Mouse (Mus musculus): ENCODE data around the gene Aqp11. TPM values are rescaled to one million over a fixed set of nuclear protein-coding genes. Genes with fewer than 3 reads are reported as not detected.

Aqp11 gene
- polyA plus RNA-seq, 1 experiment from 2014 or later: 20.7 TPM

- peak; percentile 96 for ATAC-seq (ENCODE audit: insufficient read depth, low FRiP score)
- no peaks in the 10 kb centered on the region for H3K27me3 ChIP-seq (ENCODE audit: control insufficient read depth, insufficient read depth, low read length)
- peaks cover 4% of the 10 kb centered on the region; the same call in 1 of the 2 replicates for H3K4me1 ChIP-seq (ENCODE audit: control insufficient read depth, insufficient read depth, low read length)
- H3K27ac ChIP-seq (ENCODE audit: low read length): peak within 1 kb of the TSS; percentile 81
- peak within 1 kb of the TSS; percentile 79 for H3K4me2 ChIP-seq (ENCODE audit: low read depth, low read length)
- WGBS: under 1% methylated on average over 63 of the region's 63 CpGs
- H3K4me3 ChIP-seq (replicated peaks; ENCODE audit: low read length): peak within 1 kb of the TSS; percentile 99
- H3K9me3 ChIP-seq (replicated peaks; ENCODE audit: control insufficient read depth, low read length): 0 out of 2 replicates have a peak, but pooled peaks cover 4% of the 10 kb centered on the region
- H3K9ac ChIP-seq (ENCODE audit: low read length): peak within 1 kb of the TSS; percentile 93
- H3K36me3 ChIP-seq (ENCODE audit: control insufficient read depth, insufficient read depth, low read length): no peaks in the 10 kb centered on the region; the same call in 1 of the 2 replicates
Measured at GRCm38 (mm10) chr7:97696506-97697254, 41.4 kb downstream of the Aqp11 start, which contains the start of gene Clns1a. Clns1a (plus strand) TSS chr7:97696634.

GRCm38 (mm10) chr7:97696133-97696505 is 42.0 kb downstream of the Aqp11 start:
- WGBS: 34% methylated on average over 19 of the region's 19 CpGs
- 0 out of 2 replicates have a peak, but pooled peaks cover 4% of the 10 kb centered on the region for H3K9me3 ChIP-seq (replicated peaks; ENCODE audit: control insufficient read depth, low read length)

GRCm38 (mm10) chr7:97695441-97695840 is 42.6 kb downstream of the Aqp11 start:
- no peaks in the 10 kb centered on the region for H3K27me3 ChIP-seq (ENCODE audit: control insufficient read depth, insufficient read depth, low read length)
- peaks cover 4% of the 10 kb centered on the region; the same call in 1 of the 2 replicates for H3K4me1 ChIP-seq (ENCODE audit: control insufficient read depth, insufficient read depth, low read length)
- 0 out of 2 replicates have a peak, but pooled peaks cover 4% of the 10 kb centered on the region for H3K9me3 ChIP-seq (replicated peaks; ENCODE audit: control insufficient read depth, low read length)
- H3K4me3 ChIP-seq (replicated peaks; ENCODE audit: low read length): no peak overlapping the region
- no peak overlapping the region for H3K4me2 ChIP-seq (ENCODE audit: low read depth, low read length)
- 100% methylated on average over 1 of the region's 1 CpGs for WGBS
- no peaks in the 10 kb centered on the region; the same call in 1 of the 2 replicates for H3K36me3 ChIP-seq (ENCODE audit: control insufficient read depth, insufficient read depth, low read length)
- H3K9ac ChIP-seq (ENCODE audit: low read length): no peak overlapping the region
- no peak overlapping the region for H3K27ac ChIP-seq (ENCODE audit: low read length)
- ATAC-seq (ENCODE audit: insufficient read depth, low FRiP score): no peak

More at GRCm38 (mm10) chr7:97696133-97696505, 42.0 kb downstream of the Aqp11 start:
- Histone ChIP-seq H3K9ac (ENCODE audit: low read length) (peak overlapping the region; percentile 93), H3K4me3 (replicated peaks; ENCODE audit: low read length) (peak overlapping the region; percentile 99), H3K4me2 (ENCODE audit: low read depth, low read length) (peak overlapping the region; percentile 79), H3K36me3 (ENCODE audit: control insufficient read depth, insufficient read depth, low read length) (no peaks in the 10 kb centered on the region; the same call in 1 of the 2 replicates), H3K27ac (ENCODE audit: low read length) (peak overlapping the region; percentile 81), H3K27me3 (ENCODE audit: control insufficient read depth, insufficient read depth, low read length) (no peaks in the 10 kb centered on the region), H3K4me1 (ENCODE audit: control insufficient read depth, insufficient read depth, low read length) (peaks cover 4% of the 10 kb centered on the region; the same call in 1 of the 2 replicates)
- peak; percentile 48 for ATAC-seq (ENCODE audit: insufficient read depth, low FRiP score)

GRCm38 (mm10) chr7:97687831-97688230 is 50.3 kb downstream of the Aqp11 start:
- no peak for ATAC-seq (ENCODE audit: insufficient read depth, low FRiP score)
- Histone ChIP-seq H3K4me1 (ENCODE audit: control insufficient read depth, insufficient read depth, low read length) (no peaks in the 10 kb centered on the region), H3K4me2 (ENCODE audit: low read depth, low read length) (no peak overlapping the region), H3K27me3 (ENCODE audit: control insufficient read depth, insufficient read depth, low read length) (no peaks in the 10 kb centered on the region), H3K36me3 (ENCODE audit: control insufficient read depth, insufficient read depth, low read length) (0 out of 2 replicates have a peak, but pooled peaks cover 5% of the 10 kb centered on the region), H3K4me3 (replicated peaks; ENCODE audit: low read length) (no peak overlapping the region), H3K9ac (ENCODE audit: low read length) (no peak overlapping the region), H3K27ac (ENCODE audit: low read length) (no peak overlapping the region), H3K9me3 (replicated peaks; ENCODE audit: control insufficient read depth, low read length) (no peaks in the 10 kb centered on the region)
- 76% methylated on average over 2 of the region's 2 CpGs for WGBS

GRCm38 (mm10) chr7:97679239-97679638 is 58.9 kb downstream of the Aqp11 start:
- Histone ChIP-seq H3K27ac (ENCODE audit: low read length) (no peak overlapping the region), H3K4me2 (ENCODE audit: low read depth, low read length) (no peak overlapping the region), H3K9ac (ENCODE audit: low read length) (no peak overlapping the region), H3K4me1 (ENCODE audit: control insufficient read depth, insufficient read depth, low read length) (no peaks in the 10 kb centered on the region), H3K4me3 (replicated peaks; ENCODE audit: low read length) (no peak overlapping the region), H3K9me3 (replicated peaks; ENCODE audit: control insufficient read depth, low read length) (no peaks in the 10 kb centered on the region), H3K36me3 (ENCODE audit: control insufficient read depth, insufficient read depth, low read length) (peaks cover 19% of the 10 kb centered on the region), H3K27me3 (ENCODE audit: control insufficient read depth, insufficient read depth, low read length) (no peaks in the 10 kb centered on the region)
- ATAC-seq (ENCODE audit: insufficient read depth, low FRiP score): no peak
- 13% methylated on average over 1 of the region's 1 CpGs for WGBS

Other genes with a start within 250 kb of the Aqp11 start
- 54.4 and 63.1 TPM in 2 replicates for gene Aamdc, start 158.8 kb downstream of the Aqp11 start, polyA plus RNA-seq (2015; fragmentation: Nextera tagmentation; extraction: Ambion mirVana)
- gene Rsf1, start 158.4 kb downstream of the Aqp11 start, polyA plus RNA-seq (2015; fragmentation: Nextera tagmentation; extraction: Ambion mirVana): 16.8 and 17.4 TPM in 2 replicates
- 134 and 143 TPM in 2 replicates for gene Clns1a, start 41.7 kb downstream of the Aqp11 start, polyA plus RNA-seq (2015; fragmentation: Nextera tagmentation; extraction: Ambion mirVana)
- gene Pak1, start 50.3 kb upstream of the Aqp11 start, polyA plus RNA-seq (2015; fragmentation: Nextera tagmentation; extraction: Ambion mirVana): 25.8 and 26.0 TPM in 2 replicates
- gene Gdpd4, start 181.7 kb upstream of the Aqp11 start, polyA plus RNA-seq (2015; fragmentation: Nextera tagmentation; extraction: Ambion mirVana): not detected in 2 replicates

Data from stomach, embryonic 16.5 days (tissue).